Mouse (Mus musculus) spleen, postnatal 14 days (tissue): ENCODE data around the gene Grid2.

ENCODE experiments used
- DNase-seq, 2 experiments: peaks; one replicate each; pipeline ENCODE4 v3.0.0; 2021 to 2022; ENCODE audit warnings: low spot score in 2 of 2

Grid2 gene

GRCm38 (mm10) chr6:64598144-64598561 is 1342.5 kb downstream of the Grid2 start:
- DNase-seq = no peak

GRCm38 (mm10) chr6:64605753-64606152 is 1350.1 kb downstream of the Grid2 start:
- DNase-seq = no peak

- DNase-seq = no peak
Measured at GRCm38 (mm10) chr6:64607041-64607440, 1351.4 kb downstream of the Grid2 start.

GRCm38 (mm10) chr6:64607942-64608341 is 1352.3 kb downstream of the Grid2 start:
- DNase-seq = no peak

GRCm38 (mm10) chr6:64616843-64617242 is 1361.2 kb downstream of the Grid2 start:
- DNase-seq = no peak

- DNase-seq = no peak
Measured at GRCm38 (mm10) chr6:64617417-64618135, 1361.9 kb downstream of the Grid2 start.

- DNase-seq = no peak
Measured at GRCm38 (mm10) chr6:64623404-64623803, 1367.7 kb downstream of the Grid2 start.

GRCm38 (mm10) chr6:64647661-64648060 is 1392.0 kb downstream of the Grid2 start:
- DNase-seq = no peak

- no peak for DNase-seq
Measured at GRCm38 (mm10) chr6:64648196-64648595, 1392.5 kb downstream of the Grid2 start.

GRCm38 (mm10) chr6:64649296-64650226 is 1393.9 kb downstream of the Grid2 start:
- no peak for DNase-seq

- no peak for DNase-seq
Measured at GRCm38 (mm10) chr6:64650765-64651164, 1395.1 kb downstream of the Grid2 start.

- DNase-seq = no peak
Measured at GRCm38 (mm10) chr6:64671010-64671409, 1415.3 kb downstream of the Grid2 start.

- no peak for DNase-seq
Measured at GRCm38 (mm10) chr6:64678815-64679214, 1423.1 kb downstream of the Grid2 start.

GRCm38 (mm10) chr6:64683974-64684373 is 1428.3 kb downstream of the Grid2 start:
- DNase-seq = no peak

- no peak for DNase-seq
Measured at GRCm38 (mm10) chr6:64684973-64685372, 1429.3 kb downstream of the Grid2 start.

GRCm38 (mm10) chr6:64688181-64688944 is 1432.7 kb downstream of the Grid2 start:
- no peak for DNase-seq

- no peak for DNase-seq
Measured at GRCm38 (mm10) chr6:64694688-64695087, 1439.0 kb downstream of the Grid2 start.

GRCm38 (mm10) chr6:64703659-64704058 is 1448.0 kb downstream of the Grid2 start:
- DNase-seq = no peak

- no peak for DNase-seq
Measured at GRCm38 (mm10) chr6:64727751-64728403, 1472.2 kb downstream of the Grid2 start.

GRCm38 (mm10) chr6:64728499-64729198 is 1473.0 kb downstream of the Grid2 start, which contains the start of gene Atoh1:
TSS of gene Atoh1 (plus strand) at chr6:64729125.
- no peak for DNase-seq
